Mouse (Mus musculus): ENCODE results near the gene Mgarp.

- TF ChIP-seq CTCF (IDR thresholded peaks at IDR 0.05; ENCODE audit: borderline replicate concordance, extremely low read depth, insufficient read depth, insufficient read length) = no peak
- TF ChIP-seq POLR2A (IDR thresholded peaks at IDR 0.05; ENCODE audit: borderline replicate concordance, extremely low read depth, insufficient read depth, insufficient read length, poor library complexity, severe bottlenecking) = no peak
Observed at GRCm38 (mm10) chr3:51357078-51357477, 39.5 kb downstream of the Mgarp start.

All from brain, embryonic 14.5 days (tissue).